Mouse (Mus musculus): ENCODE data around the gene Ciapin1. TPM values are rescaled to one million over a fixed set of nuclear protein-coding genes. Genes with fewer than 3 reads are reported as not detected.

Ciapin1 gene
- polyA plus RNA-seq (2014; fragmentation: Illumina TruSeq; extraction: RNeasy Lipid Tissue Mini Kit (QIAGEN cat#74804); ENCODE audit: low read depth, low replicate concordance), result 6.3 TPM

DNA sequence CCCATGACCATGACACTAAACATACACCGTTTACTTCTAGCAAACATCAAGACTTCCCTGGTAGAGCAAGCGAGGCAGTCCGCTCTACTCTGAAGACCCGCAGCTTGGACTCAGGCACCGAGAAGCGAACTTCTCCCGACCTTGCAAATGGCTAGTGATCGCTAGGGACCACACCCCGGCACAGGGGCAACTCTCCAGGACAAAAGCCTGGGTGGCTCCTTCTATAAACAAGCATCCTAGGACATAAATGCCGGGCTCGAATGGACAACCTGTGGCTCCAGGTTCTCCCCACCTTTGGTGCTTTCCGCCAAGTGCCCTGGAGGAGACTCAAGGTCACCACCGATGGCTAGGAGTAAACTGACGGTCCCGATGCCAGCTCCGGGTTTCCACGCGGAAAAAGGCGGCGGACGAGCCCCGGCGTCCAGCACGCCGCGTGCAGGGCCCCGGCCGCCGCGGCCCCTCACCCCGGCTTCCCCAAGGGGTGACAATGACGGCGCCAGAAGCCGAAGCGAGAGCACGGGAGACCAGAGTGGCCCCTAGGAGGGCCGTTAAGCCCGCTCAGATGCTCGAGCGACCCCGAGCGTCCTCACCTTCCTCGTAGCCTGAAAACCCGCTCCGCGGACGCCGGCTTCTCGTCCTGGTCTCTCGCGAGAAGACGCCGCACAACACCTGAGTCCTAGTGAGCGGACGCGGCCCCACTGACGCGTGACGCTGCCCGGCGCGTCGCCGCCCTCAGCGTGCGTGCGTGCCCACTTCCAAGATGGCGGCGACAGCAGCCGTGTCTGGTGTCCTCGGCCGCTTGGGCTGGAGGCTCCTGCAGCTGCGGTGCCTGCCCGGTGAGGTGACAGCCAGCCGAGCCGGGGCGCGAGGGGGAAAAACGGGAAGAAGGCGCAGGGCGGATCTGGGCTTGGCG is at the start of gene Ciapin1, which contains the start of gene Coq9:
TSS of gene Ciapin1 (minus strand) at position 697 of the 913 bp plus-strand sequence.
TSS of gene Coq9 (plus strand) at position 660 of the 913 bp plus-strand sequence.

GRCm38 (mm10) chr8:94876197-94876730 is 38.1 kb upstream of the Ciapin1 start, which contains the start of gene Dok4:
Gene Dok4, minus strand, starts transcription at chr8:94876330.

DNA sequence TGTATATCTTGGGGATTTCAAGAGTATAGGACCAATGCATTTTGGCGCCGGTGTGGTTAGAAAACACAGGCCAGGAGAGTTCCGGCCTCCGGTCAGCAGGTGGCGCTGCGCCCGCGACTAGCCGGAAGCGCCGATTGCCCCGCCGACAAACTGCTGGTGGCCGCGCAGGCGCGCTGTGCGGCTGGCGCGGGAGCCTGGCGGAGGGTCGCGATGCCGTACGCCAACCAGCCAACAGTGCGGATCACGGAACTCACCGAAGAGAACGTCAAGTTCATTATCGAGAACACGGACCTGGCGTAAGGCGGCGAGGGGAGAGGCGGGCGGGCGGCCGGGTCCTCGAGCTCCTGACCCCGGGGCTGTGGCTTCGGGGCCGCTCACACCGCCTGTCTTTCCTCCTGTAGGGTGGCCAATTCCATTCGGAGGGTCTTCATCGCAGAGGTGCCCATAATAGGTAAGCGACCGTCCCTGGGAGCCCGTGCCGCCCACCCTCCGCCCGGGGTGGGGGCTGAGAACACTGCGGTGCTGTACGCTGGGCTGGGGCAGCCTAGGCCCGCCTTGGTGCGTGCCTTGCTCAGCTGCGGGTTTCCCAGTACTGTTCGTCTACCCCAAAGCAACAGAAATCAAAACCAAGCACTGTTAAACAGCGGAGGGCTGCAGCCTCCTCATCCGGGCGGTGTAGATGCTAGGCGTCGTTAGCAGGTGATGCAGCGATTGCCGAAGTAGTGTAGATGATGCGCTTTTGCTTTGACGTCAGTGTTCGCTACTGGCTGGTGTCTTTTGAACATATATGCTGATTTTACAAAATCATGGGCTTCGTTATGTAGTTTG is 19.4 kb upstream of the Ciapin1 start, which contains the start of gene Polr2c:
TSS of gene Polr2c (plus strand) at position 105 of the 828 bp plus-strand sequence.

GRCm38 (mm10) chr8:94810153-94810552 is 28.0 kb downstream of the Ciapin1 start, which contains the start of gene Ccl17:
Gene Ccl17, plus strand, starts transcription at chr8:94810453.

GRCm38 (mm10) chr8:94771941-94772670 is 66.1 kb downstream of the Ciapin1 start, which contains the start of gene Cx3cl1:
Gene Cx3cl1, plus strand, starts transcription at chr8:94772009.

Other genes starting within 250 kb of the Ciapin1 start
- 53.1 TPM for gene Rspry1, start 236.4 kb downstream of the Ciapin1 start, polyA plus RNA-seq (2014; fragmentation: Illumina TruSeq; extraction: RNeasy Lipid Tissue Mini Kit (QIAGEN cat#74804); ENCODE audit: low read depth, low replicate concordance)
- 65.7 TPM for gene Fam192a, start 236.4 kb downstream of the Ciapin1 start, polyA plus RNA-seq (2014; fragmentation: Illumina TruSeq; extraction: RNeasy Lipid Tissue Mini Kit (QIAGEN cat#74804); ENCODE audit: low read depth, low replicate concordance)
- gene Arl2bp, start 171.8 kb downstream of the Ciapin1 start, polyA plus RNA-seq (2014; fragmentation: Illumina TruSeq; extraction: RNeasy Lipid Tissue Mini Kit (QIAGEN cat#74804); ENCODE audit: low read depth, low replicate concordance), result 245 TPM
- gene Pllp, start 142.1 kb downstream of the Ciapin1 start, polyA plus RNA-seq (2014; fragmentation: Illumina TruSeq; extraction: RNeasy Lipid Tissue Mini Kit (QIAGEN cat#74804); ENCODE audit: low read depth, low replicate concordance), result 18.7 TPM
- gene Ccl22, start 92.8 kb downstream of the Ciapin1 start, polyA plus RNA-seq (2014; fragmentation: Illumina TruSeq; extraction: RNeasy Lipid Tissue Mini Kit (QIAGEN cat#74804); ENCODE audit: low read depth, low replicate concordance), result 2.3 TPM
- 5.1 TPM for gene Cx3cl1, start 66.3 kb downstream of the Ciapin1 start, polyA plus RNA-seq (2014; fragmentation: Illumina TruSeq; extraction: RNeasy Lipid Tissue Mini Kit (QIAGEN cat#74804); ENCODE audit: low read depth, low replicate concordance)
- not detected for gene Ccl17, start 27.9 kb downstream of the Ciapin1 start, polyA plus RNA-seq (2014; fragmentation: Illumina TruSeq; extraction: RNeasy Lipid Tissue Mini Kit (QIAGEN cat#74804); ENCODE audit: low read depth, low replicate concordance)
- gene Coq9, start within 50 bp of the Ciapin1 start, polyA plus RNA-seq (2014; fragmentation: Illumina TruSeq; extraction: RNeasy Lipid Tissue Mini Kit (QIAGEN cat#74804); ENCODE audit: low read depth, low replicate concordance), result 19.1 TPM
- gene Polr2c, start 19.1 kb upstream of the Ciapin1 start, polyA plus RNA-seq (2014; fragmentation: Illumina TruSeq; extraction: RNeasy Lipid Tissue Mini Kit (QIAGEN cat#74804); ENCODE audit: low read depth, low replicate concordance), result 4.5 TPM
- gene Dok4, start 38.0 kb upstream of the Ciapin1 start, polyA plus RNA-seq (2014; fragmentation: Illumina TruSeq; extraction: RNeasy Lipid Tissue Mini Kit (QIAGEN cat#74804); ENCODE audit: low read depth, low replicate concordance), result 13.7 TPM
- gene Ccdc102a, start 79.7 kb upstream of the Ciapin1 start, polyA plus RNA-seq (2014; fragmentation: Illumina TruSeq; extraction: RNeasy Lipid Tissue Mini Kit (QIAGEN cat#74804); ENCODE audit: low read depth, low replicate concordance), result not detected
- 0.19 TPM for gene Adgrg5, start 85.3 kb upstream of the Ciapin1 start, polyA plus RNA-seq (2014; fragmentation: Illumina TruSeq; extraction: RNeasy Lipid Tissue Mini Kit (QIAGEN cat#74804); ENCODE audit: low read depth, low replicate concordance)
- 2.4 TPM for gene Adgrg1, start 136.4 kb upstream of the Ciapin1 start, polyA plus RNA-seq (2014; fragmentation: Illumina TruSeq; extraction: RNeasy Lipid Tissue Mini Kit (QIAGEN cat#74804); ENCODE audit: low read depth, low replicate concordance)
- gene Adgrg3, start 179.3 kb upstream of the Ciapin1 start, polyA plus RNA-seq (2014; fragmentation: Illumina TruSeq; extraction: RNeasy Lipid Tissue Mini Kit (QIAGEN cat#74804); ENCODE audit: low read depth, low replicate concordance), result 1.2 TPM
- gene Drc7, start 216.7 kb upstream of the Ciapin1 start, polyA plus RNA-seq (2014; fragmentation: Illumina TruSeq; extraction: RNeasy Lipid Tissue Mini Kit (QIAGEN cat#74804); ENCODE audit: low read depth, low replicate concordance), result not detected
- 0.22 TPM for gene Katnb1, start 242.8 kb upstream of the Ciapin1 start, polyA plus RNA-seq (2014; fragmentation: Illumina TruSeq; extraction: RNeasy Lipid Tissue Mini Kit (QIAGEN cat#74804); ENCODE audit: low read depth, low replicate concordance)

Measured in sigmoid colon, adult 10 weeks (tissue).